Mouse (Mus musculus) right cerebral cortex, postnatal 25 days (tissue): ENCODE data around the gene Fam189a1.

Source experiments
- DNase-seq: peaks from one replicate; pipeline ENCODE4 v3.0.0; 2022

The Fam189a1 gene

GRCm38 (mm10) chr7:64872743-64873241 lies 283.6 kb downstream of the Fam189a1 start, which contains the start of gene Nsmce3:
Gene Nsmce3 (minus strand): TSS chr7:64872997.
- DNase-seq, result peak; percentile 98

GRCm38 (mm10) chr7:64871987-64872742 lies 284.2 kb downstream of the Fam189a1 start:
- DNase-seq, result no peak

GRCm38 (mm10) chr7:64869549-64870065 lies 286.8 kb downstream of the Fam189a1 start:
- DNase-seq, result no peak

GRCm38 (mm10) chr7:64863538-64863937 lies 292.8 kb downstream of the Fam189a1 start:
- no peak for DNase-seq

GRCm38 (mm10) chr7:64862978-64863377 lies 293.4 kb downstream of the Fam189a1 start:
- DNase-seq, result no peak

- no peak for DNase-seq
Measured at GRCm38 (mm10) chr7:64856526-64857082, 299.8 kb downstream of the Fam189a1 start.

- DNase-seq, result no peak
Measured at GRCm38 (mm10) chr7:64855976-64856375, 300.4 kb downstream of the Fam189a1 start.

GRCm38 (mm10) chr7:64855389-64855927 lies 300.9 kb downstream of the Fam189a1 start:
- no peak for DNase-seq

GRCm38 (mm10) chr7:64850791-64851190 lies 305.6 kb downstream of the Fam189a1 start:
- no peak for DNase-seq

- DNase-seq, result no peak
Measured at GRCm38 (mm10) chr7:64847366-64847899, 308.9 kb downstream of the Fam189a1 start.

- DNase-seq, result no peak
Measured at GRCm38 (mm10) chr7:64846061-64846460, 310.3 kb downstream of the Fam189a1 start.

GRCm38 (mm10) chr7:64840946-64841659 lies 315.3 kb downstream of the Fam189a1 start:
- no peak for DNase-seq

GRCm38 (mm10) chr7:64840576-64840895 lies 315.8 kb downstream of the Fam189a1 start:
- DNase-seq, result no peak

GRCm38 (mm10) chr7:64839801-64840575 lies 316.4 kb downstream of the Fam189a1 start:
- peak; percentile 43 for DNase-seq

GRCm38 (mm10) chr7:64839281-64839680 lies 317.1 kb downstream of the Fam189a1 start:
- DNase-seq, result no peak

- no peak for DNase-seq
Measured at GRCm38 (mm10) chr7:64830214-64830995, 326.0 kb downstream of the Fam189a1 start.

- DNase-seq, result no peak
Measured at GRCm38 (mm10) chr7:64821081-64821480, 335.3 kb downstream of the Fam189a1 start.

- DNase-seq, result no peak
Measured at GRCm38 (mm10) chr7:64819683-64820082, 336.7 kb downstream of the Fam189a1 start.

- DNase-seq, result no peak
Measured at GRCm38 (mm10) chr7:64808876-64809275, 347.5 kb downstream of the Fam189a1 start.

GRCm38 (mm10) chr7:64805100-64805499 lies 351.3 kb downstream of the Fam189a1 start:
- no peak for DNase-seq

- DNase-seq, result no peak
Measured at GRCm38 (mm10) chr7:64795554-64795953, 360.8 kb downstream of the Fam189a1 start.
